Mouse (Mus musculus) ovary, adult 18-20 months (tissue): ENCODE data around the gene Sox6.
"Not testable (repeated sequence)": the region's sequence is repeated elsewhere in the genome, so short reads cannot be mapped to it uniquely, and the experiment has no call there.

Source experiments
- DNase-seq: peaks from one replicate; pipeline ENCODE4 v3.0.0; 2022; ENCODE audit warnings: low spot score, mixed read lengths

Gene Sox6

DNA sequence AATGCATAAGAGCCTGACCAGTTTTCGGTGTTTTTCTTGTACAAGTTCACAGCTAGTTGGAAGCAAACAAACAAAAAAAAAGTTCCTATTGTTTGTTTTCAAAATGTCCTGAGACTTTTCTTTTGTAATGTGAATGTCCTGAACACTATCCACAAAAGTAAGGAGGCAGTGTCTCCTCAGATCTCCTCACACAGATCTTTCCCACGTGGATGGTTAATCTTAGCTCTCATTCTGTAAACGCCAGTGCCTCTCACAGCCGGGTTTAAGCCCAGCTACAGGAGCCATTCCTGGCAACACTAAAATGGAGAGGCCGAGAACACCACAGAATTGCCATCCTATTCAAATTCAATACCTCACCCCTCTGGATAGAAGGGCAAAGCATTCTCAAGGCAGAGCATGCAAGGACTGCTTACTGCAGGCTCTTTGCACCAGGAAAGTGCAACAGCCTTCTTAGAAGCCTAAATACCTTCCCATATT lies 392.6 kb downstream of the Sox6 start:
- no peak for DNase-seq

DNA sequence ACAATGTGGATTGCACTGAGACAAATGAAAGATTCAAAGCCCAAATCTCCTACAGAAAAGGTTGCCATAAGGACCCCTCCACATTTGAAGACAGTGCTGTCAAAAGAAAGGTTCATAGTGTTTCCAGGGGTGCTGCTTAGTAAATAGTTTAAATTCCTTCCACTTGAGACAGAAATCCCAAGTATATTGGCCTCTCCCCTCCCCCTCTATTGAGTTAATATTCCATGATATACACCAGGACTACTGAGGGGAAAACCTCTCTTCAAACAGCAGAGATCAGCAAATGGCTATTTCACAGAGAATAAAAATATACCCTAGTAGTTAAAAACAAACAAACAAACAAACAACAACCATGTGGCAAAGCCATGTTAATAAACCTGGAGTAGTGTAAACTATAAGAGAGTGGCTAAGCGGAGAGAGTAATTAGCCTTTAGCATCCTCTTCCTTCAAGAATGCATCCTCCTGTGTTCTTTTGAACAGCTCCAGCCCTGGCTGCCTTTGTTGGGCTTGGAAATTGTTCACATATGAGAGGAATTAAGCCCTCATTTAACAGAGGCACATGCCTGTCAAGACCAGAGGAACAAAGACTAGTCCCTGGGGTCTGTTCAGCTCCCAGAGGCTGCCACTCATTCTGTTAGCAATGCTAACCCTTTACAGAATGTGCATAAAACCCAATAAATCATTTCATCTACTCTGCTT lies 393.2 kb downstream of the Sox6 start:
- DNase-seq = no peak

DNA sequence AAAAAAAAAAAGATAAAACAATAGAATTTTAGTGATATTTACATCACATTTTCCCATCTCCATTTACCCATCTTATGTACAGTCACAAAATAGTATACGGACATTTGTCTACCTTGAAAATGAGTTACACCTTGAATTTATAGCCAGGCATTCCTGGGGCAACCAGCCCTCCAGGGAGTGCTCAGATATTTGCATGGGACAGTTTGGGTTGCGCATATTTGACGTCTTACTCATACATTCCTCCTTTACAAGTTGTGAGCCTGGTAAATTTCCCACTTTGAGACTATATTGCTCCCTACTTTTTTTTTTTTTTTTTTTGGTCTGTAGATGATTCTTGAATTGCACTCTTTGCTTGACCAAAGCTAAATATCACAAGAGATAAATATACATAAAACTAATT lies 407.9 kb downstream of the Sox6 start:
- no peak for DNase-seq

DNA sequence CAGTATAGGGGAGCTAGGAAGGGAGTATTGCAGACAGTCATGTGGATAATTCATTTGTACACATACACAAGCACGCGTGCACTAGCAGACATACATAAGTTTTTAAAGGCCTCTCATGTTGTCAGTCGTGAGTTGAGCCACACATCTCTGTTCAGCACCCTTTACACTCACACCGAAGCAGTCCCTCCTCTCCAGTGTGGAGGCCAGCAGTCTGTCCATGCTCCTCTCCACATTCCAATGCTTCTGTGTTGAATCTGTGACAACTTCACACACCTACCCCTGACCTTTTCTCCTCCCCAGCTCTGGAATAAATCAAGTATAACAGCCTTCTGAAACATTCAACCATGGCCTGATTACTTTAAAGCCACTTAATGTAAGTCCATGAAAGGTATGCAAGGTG lies 408.3 kb downstream of the Sox6 start:
- no peak for DNase-seq

DNA sequence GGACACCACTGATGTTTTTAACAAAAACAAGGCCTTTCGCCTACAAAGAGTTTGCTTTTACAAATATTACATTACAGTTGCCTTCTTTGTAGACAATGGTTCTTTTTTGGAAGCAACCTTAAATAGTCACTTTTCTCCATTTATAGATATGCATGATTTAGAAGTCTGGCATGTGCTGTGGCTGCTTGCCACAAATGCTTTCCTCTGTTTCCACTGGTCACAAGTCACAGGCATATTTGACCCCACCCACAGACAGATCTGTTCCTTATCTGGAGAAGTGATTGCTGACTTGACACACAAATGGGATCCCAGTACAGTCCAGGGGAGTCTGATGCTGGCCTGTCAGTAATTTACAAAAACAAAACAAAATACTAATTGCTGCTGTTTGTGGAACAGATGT lies 409.8 kb downstream of the Sox6 start:
- no peak for DNase-seq

GRCm38 (mm10) chr7:115625956-115626355 lies 412.6 kb downstream of the Sox6 start:
- DNase-seq = no peak

DNA sequence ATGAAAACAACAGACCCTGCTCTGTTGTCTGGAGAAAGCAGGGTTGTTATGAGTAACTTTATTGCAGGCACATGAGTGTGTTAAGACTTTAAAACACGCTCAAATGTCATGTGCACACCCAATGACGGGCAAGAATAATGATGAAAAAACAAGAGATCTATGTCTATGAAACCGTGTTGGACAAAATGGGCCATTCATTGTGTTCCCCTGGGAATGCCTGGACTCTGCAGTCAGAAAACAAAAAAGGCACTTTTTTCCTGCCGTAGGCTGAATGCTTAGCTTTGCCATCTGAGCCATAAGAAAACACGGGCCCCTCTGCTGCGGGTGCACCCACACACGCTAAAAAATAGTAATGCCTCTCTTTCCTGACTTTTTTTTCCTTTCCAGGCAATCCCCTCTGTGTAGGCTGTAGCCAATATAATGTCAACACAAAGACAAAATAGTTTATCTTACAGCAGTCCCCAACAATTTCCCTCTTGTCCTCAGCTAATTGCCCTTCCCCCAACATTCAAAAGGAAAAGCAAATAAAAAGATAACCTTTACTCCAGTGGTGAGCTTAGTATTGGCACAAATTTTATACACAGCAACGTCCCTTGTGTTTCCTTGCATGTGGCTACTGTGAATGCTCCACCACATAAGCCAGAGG lies 413.6 kb downstream of the Sox6 start:
- no peak for DNase-seq

DNA sequence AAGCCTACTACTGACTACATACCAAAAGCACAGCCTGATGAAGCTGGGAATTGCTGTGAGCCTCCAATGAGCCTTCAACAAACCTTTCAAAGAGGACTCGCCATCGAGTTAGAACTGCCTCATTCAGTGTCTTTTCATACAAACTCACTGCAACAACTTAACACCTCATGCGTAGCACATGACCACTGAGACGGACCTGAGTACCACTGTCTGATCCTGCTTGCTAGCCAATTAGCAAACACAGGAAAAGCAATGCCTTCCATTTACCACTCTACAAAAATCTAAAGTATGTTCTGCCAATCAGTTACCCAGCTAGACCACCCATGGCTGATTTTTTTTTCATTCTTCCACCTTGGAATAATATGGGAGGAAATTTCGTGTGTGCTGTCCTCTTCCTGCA lies 414.1 kb downstream of the Sox6 start:
- no peak for DNase-seq

GRCm38 (mm10) chr7:115615697-115616237 lies 422.8 kb downstream of the Sox6 start:
- DNase-seq = no peak

GRCm38 (mm10) chr7:115607485-115607884 lies 431.1 kb downstream of the Sox6 start:
- DNase-seq = no peak

DNA sequence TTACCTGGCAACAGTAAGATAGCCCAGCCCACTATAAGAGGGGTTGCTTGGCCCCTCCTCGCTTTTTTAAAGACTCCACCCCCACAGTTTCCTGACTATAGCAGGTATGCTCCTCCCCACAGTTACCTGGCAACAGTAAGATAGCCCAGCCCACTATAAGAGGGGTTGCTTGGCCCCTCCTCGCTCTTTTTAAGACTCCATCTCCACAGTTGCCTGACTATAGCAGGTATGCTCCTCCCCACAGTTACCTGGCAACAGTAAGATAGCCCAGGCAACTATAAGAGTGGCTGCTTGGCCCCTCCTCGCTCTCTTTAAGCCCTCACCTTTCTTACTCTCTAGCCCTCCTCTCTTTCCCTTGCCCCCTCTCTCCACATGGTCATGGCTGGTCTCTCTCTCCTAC lies 432.5 kb downstream of the Sox6 start:
- DNase-seq = not testable (repeated sequence)

DNA sequence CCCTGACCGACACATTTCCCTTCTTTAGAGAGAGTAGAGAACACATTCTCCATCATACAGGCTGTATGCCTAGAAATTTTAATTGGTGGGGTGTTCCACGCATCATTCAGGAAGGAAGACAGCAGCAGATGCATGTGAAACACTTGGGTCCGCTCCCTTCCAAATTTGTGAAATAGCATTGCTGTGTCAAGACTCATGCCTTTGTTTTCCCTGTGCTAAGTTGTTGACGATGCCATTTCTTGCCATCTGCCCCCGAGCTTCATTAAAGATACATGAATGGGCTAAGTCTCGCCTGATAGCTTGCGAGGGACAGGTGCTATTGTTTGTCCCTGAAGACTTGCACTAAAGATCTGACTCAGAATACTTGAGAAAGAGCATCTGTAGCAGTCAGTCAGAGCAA lies 433.7 kb downstream of the Sox6 start:
- DNase-seq = no peak

- DNase-seq = no peak
Observed at GRCm38 (mm10) chr7:115597376-115597775, 441.2 kb downstream of the Sox6 start.

- no peak for DNase-seq
Observed at GRCm38 (mm10) chr7:115580461-115580860, 458.1 kb downstream of the Sox6 start.

- peak; percentile 4 for DNase-seq
Observed at GRCm38 (mm10) chr7:115579826-115580225, 458.8 kb downstream of the Sox6 start.

- no peak for DNase-seq
Observed at GRCm38 (mm10) chr7:115576387-115576786, 462.2 kb downstream of the Sox6 start.

DNA sequence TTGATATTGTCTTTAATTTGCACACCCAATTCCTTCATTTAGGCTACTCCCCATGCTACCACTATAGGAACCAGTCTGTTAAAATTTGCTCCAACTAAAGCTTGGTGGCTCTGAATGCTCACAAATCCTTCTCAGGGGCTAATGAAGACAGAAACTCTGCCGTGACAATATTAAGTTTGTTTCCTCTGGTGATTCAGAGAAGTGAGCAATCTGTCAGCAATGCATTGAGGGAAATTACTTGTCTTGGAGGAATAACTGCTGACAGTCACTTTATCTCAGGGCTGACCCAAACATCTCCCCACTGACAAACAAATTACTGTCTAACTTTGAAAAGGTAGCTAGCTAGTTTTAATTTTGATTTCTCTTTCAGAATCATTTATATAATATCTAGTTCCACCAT lies 463.8 kb downstream of the Sox6 start:
- no peak for DNase-seq

DNA sequence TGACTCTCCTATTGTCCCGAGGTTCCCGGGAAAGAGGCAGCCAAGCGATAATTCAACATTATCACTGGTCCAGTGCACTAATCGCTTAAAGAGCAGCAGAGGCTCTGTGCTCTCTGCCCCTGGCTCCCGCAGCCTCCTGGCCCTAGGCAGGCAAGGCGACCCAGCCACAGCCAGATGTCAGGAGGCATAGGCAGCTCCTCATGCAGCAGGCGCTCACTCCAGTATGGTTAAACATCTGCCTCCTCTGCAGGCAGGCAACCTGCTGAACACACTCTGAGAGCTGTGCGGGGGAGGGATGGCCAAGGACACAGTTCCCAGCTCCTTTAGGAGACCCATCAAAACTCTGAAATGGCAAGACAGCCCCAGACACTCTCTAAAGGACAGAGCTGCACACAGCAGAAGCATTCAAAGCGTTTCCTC lies 469.8 kb downstream of the Sox6 start:
- no peak for DNase-seq

- DNase-seq = no peak
Observed at GRCm38 (mm10) chr7:115568301-115568700, 470.3 kb downstream of the Sox6 start.

DNA sequence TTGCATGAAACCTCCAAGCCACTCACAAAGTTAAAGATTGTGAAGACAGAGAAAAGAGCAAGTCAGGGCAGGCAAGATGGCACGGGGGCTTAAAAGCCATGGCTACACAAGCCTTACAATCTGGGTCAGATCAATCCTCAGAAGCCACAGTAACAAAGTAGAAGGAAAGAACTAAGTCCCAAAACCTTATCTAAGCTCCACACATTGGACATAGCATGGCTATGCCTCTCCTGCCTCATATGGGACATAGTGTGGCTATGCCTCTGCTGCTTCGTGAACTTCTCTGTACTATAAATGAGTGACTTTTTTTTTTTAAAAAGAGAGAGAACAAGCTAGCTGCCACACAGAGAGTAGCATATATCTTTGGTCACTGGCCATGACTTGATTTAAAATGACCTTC lies 471.8 kb downstream of the Sox6 start:
- DNase-seq = no peak

DNA sequence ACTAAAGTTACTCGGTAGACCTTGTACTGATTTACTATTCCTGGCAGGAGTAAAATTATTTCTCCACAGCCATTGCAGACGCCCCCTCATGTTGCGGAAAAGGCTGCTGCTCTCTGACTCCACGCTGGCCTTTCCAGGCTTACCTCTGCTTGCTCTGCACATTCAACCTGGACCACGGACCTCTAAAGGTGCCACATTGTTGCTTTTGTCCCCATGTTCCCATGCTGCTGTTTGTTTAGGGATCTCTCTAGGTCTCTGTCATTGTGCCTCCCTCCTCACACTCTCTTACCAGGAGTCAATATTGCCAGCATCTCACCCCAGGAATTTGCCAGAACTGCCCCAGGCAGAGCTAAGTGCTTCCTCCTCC lies 473.6 kb downstream of the Sox6 start:
- no peak for DNase-seq

- DNase-seq = no peak
Observed at GRCm38 (mm10) chr7:115564359-115565059, 474.1 kb downstream of the Sox6 start.

- DNase-seq = no peak
Observed at GRCm38 (mm10) chr7:115556677-115557076, 481.9 kb downstream of the Sox6 start.
